Mouse (Mus musculus) adipocyte (in vitro differentiated cells): ENCODE measurements around the gene Nova1.

Experiments
- DNase-seq: peaks from one replicate; pipeline ENCODE4 v3.0.0-alpha.2; 2016; ENCODE audit warnings: low spot score

The Nova1 gene

GRCm38 (mm10) chr12:46676341-46676740, 142.4 kb downstream of the Nova1 start:
- DNase-seq, result no peak

GRCm38 (mm10) chr12:46666706-46667105, 152.0 kb downstream of the Nova1 start:
- DNase-seq, result no peak

GRCm38 (mm10) chr12:46646139-46646611, 172.6 kb downstream of the Nova1 start:
- DNase-seq, result no peak

GRCm38 (mm10) chr12:46645365-46645962, 173.3 kb downstream of the Nova1 start:
- DNase-seq, result no peak
